Mouse (Mus musculus): ENCODE data around the gene Pdia3. TPM values are rescaled to one million over a fixed set of nuclear protein-coding genes. Genes with fewer than 3 reads are reported as not detected.
A peak's percentile ranks its signal among the peaks of the same experiment; 100 is the strongest.

The Pdia3 gene
- polyA plus RNA-seq, 1 experiment from 2014 or later = 339 TPM

- no peak overlapping the region for H3K4me3 ChIP-seq (ENCODE audit: control insufficient read depth in 1 of 2, insufficient read depth in 1 of 2, low read depth in 1 of 2, low read length in 2 of 2)
- no peak overlapping the region for H3K9ac ChIP-seq (ENCODE audit: low read length)
- H3K27ac ChIP-seq (replicated peaks in 1 of 2; ENCODE audit: control insufficient read depth in 1 of 2, insufficient read depth in 1 of 2, low read depth in 2 of 2, low read length in 2 of 2) = no peak overlapping the region
- no peak overlapping the region for H3K4me2 ChIP-seq (ENCODE audit: low read length)
- H3K36me3 ChIP-seq (ENCODE audit: control insufficient read depth, insufficient read depth, low read length) = no peaks in the 10 kb centered on the region
- no peaks in the 10 kb centered on the region for H3K27me3 ChIP-seq (ENCODE audit: control insufficient read depth, insufficient read depth, low read length)
- ATAC-seq (ENCODE audit: insufficient number of reproducible peaks, insufficient read depth, low FRiP score, low read depth) = no peak
- 0 out of 2 replicates have a peak, but pooled peaks cover under 1% of the 10 kb centered on the region for H3K9me3 ChIP-seq (ENCODE audit: control insufficient read depth, low read length)
- no peaks in the 10 kb centered on the region for H3K4me1 ChIP-seq (ENCODE audit: control insufficient read depth in 2 of 2, insufficient read depth in 2 of 2, low read length in 2 of 2)
Observed at GRCm38 (mm10) chr2:121403296-121403695, 10.3 kb upstream of the Pdia3 start.

GRCm38 (mm10) chr2:121408160-121408559 lies 5.4 kb upstream of the Pdia3 start:
- WGBS = 38% methylated on average over 4 of the region's 4 CpGs
- H3K4me2 ChIP-seq (ENCODE audit: low read length) = no peak overlapping the region
- H3K9me3 ChIP-seq (ENCODE audit: control insufficient read depth, low read length) = 0 out of 2 replicates have a peak, but pooled peaks cover 3% of the 10 kb centered on the region
- no peaks in the 10 kb centered on the region for H3K36me3 ChIP-seq (ENCODE audit: control insufficient read depth, insufficient read depth, low read length)
- H3K27ac ChIP-seq (replicated peaks in 1 of 2; ENCODE audit: control insufficient read depth in 1 of 2, insufficient read depth in 1 of 2, low read depth in 2 of 2, low read length in 2 of 2) = no peak overlapping the region
- no peak overlapping the region for H3K9ac ChIP-seq (ENCODE audit: low read length)
- H3K4me1 ChIP-seq (ENCODE audit: control insufficient read depth in 2 of 2, insufficient read depth in 2 of 2, low read length in 2 of 2) = peaks cover 0 to 2% of the 10 kb centered on the region in 2 experiments; a peak in 1 of 4 replicates
- H3K27me3 ChIP-seq (ENCODE audit: control insufficient read depth, insufficient read depth, low read length) = no peaks in the 10 kb centered on the region
- no peak overlapping the region for H3K4me3 ChIP-seq (ENCODE audit: control insufficient read depth in 1 of 2, insufficient read depth in 1 of 2, low read depth in 1 of 2, low read length in 2 of 2)
- no peak for ATAC-seq (ENCODE audit: insufficient number of reproducible peaks, insufficient read depth, low FRiP score, low read depth)

- Histone ChIP-seq H3K4me2 (ENCODE audit: low read length) (peak overlapping the region; percentile 74), H3K27me3 (ENCODE audit: control insufficient read depth, insufficient read depth, low read length) (no peaks in the 10 kb centered on the region), H3K4me3 (ENCODE audit: control insufficient read depth in 1 of 2, insufficient read depth in 1 of 2, low read depth in 1 of 2, low read length in 2 of 2) (peak overlapping the region; percentile 53 to 100), H3K27ac (replicated peaks in 1 of 2; ENCODE audit: control insufficient read depth in 1 of 2, insufficient read depth in 1 of 2, low read depth in 2 of 2, low read length in 2 of 2) (peak overlapping the region; percentile 92 to 99), H3K9me3 (ENCODE audit: control insufficient read depth, low read length) (0 out of 2 replicates have a peak, but pooled peaks cover 3% of the 10 kb centered on the region), H3K4me1 (ENCODE audit: control insufficient read depth in 2 of 2, insufficient read depth in 2 of 2, low read length in 2 of 2) (peaks cover 4 to 23% of the 10 kb centered on the region in 2 experiments), H3K9ac (ENCODE audit: low read length) (peak overlapping the region; percentile 100), H3K36me3 (ENCODE audit: control insufficient read depth, insufficient read depth, low read length) (peaks cover 25% of the 10 kb centered on the region)
- WGBS = 5% methylated on average over 4 of the region's 4 CpGs
- no peak for ATAC-seq (ENCODE audit: insufficient number of reproducible peaks, insufficient read depth, low FRiP score, low read depth)
Observed at GRCm38 (mm10) chr2:121412843-121413386, 660 bp upstream of the Pdia3 start.

- under 1% methylated on average over 32 of the region's 32 CpGs for WGBS
- Histone ChIP-seq H3K4me2 (ENCODE audit: low read length) (peak overlapping the region; percentile 73), H3K9ac (ENCODE audit: low read length) (peak overlapping the region; percentile 100)
Observed at GRCm38 (mm10) chr2:121414139-121414685, 637 bp downstream of the Pdia3 start.

GRCm38 (mm10) chr2:121415103-121415502 lies 1.5 kb downstream of the Pdia3 start:
- peaks cover 44% of the 10 kb centered on the region for H3K36me3 ChIP-seq (ENCODE audit: control insufficient read depth, insufficient read depth, low read length)
- ATAC-seq (ENCODE audit: insufficient number of reproducible peaks, insufficient read depth, low FRiP score, low read depth) = no peak

More at GRCm38 (mm10) chr2:121414139-121414685, 637 bp downstream of the Pdia3 start:
- H3K27me3 ChIP-seq (ENCODE audit: control insufficient read depth, insufficient read depth, low read length) = no peaks in the 10 kb centered on the region
- ATAC-seq (ENCODE audit: insufficient number of reproducible peaks, insufficient read depth, low FRiP score, low read depth) = peak; percentile 38
- H3K4me1 ChIP-seq (ENCODE audit: control insufficient read depth in 2 of 2, insufficient read depth in 2 of 2, low read length in 2 of 2) = peaks cover 4 to 23% of the 10 kb centered on the region in 2 experiments
- H3K9me3 ChIP-seq (ENCODE audit: control insufficient read depth, low read length) = no peaks in the 10 kb centered on the region
- H3K4me3 ChIP-seq (ENCODE audit: control insufficient read depth in 1 of 2, insufficient read depth in 1 of 2, low read depth in 1 of 2, low read length in 2 of 2) = peak overlapping the region; percentile 67 to 100
- H3K27ac ChIP-seq (replicated peaks in 1 of 2; ENCODE audit: control insufficient read depth in 1 of 2, insufficient read depth in 1 of 2, low read depth in 2 of 2, low read length in 2 of 2) = peak overlapping the region; percentile 88 to 99
- peaks cover 38% of the 10 kb centered on the region for H3K36me3 ChIP-seq (ENCODE audit: control insufficient read depth, insufficient read depth, low read length)

GRCm38 (mm10) chr2:121415591-121415990 lies 2.0 kb downstream of the Pdia3 start:
- H3K4me1 ChIP-seq (ENCODE audit: control insufficient read depth in 2 of 2, insufficient read depth in 2 of 2, low read length in 2 of 2) = peaks cover 4 to 23% of the 10 kb centered on the region in 2 experiments
- H3K27me3 ChIP-seq (ENCODE audit: control insufficient read depth, insufficient read depth, low read length) = no peaks in the 10 kb centered on the region
- H3K9ac ChIP-seq (ENCODE audit: low read length) = peak overlapping the region; percentile 100
- 62% methylated on average over 3 of the region's 3 CpGs for WGBS
- H3K4me3 ChIP-seq (ENCODE audit: control insufficient read depth in 1 of 2, insufficient read depth in 1 of 2, low read depth in 1 of 2, low read length in 2 of 2) = peak overlapping the region in 1 of 2 experiments; percentile 100; a peak in 2 of 4 replicates
- ATAC-seq (ENCODE audit: insufficient number of reproducible peaks, insufficient read depth, low FRiP score, low read depth) = no peak
- no peaks in the 10 kb centered on the region for H3K9me3 ChIP-seq (ENCODE audit: control insufficient read depth, low read length)
- H3K36me3 ChIP-seq (ENCODE audit: control insufficient read depth, insufficient read depth, low read length) = peaks cover 46% of the 10 kb centered on the region
- peak overlapping the region; percentile 73 for H3K4me2 ChIP-seq (ENCODE audit: low read length)
- no peak overlapping the region for H3K27ac ChIP-seq (replicated peaks in 1 of 2; ENCODE audit: control insufficient read depth in 1 of 2, insufficient read depth in 1 of 2, low read depth in 2 of 2, low read length in 2 of 2)

More at GRCm38 (mm10) chr2:121415103-121415502, 1.5 kb downstream of the Pdia3 start:
- H3K27me3 ChIP-seq (ENCODE audit: control insufficient read depth, insufficient read depth, low read length) = no peaks in the 10 kb centered on the region
- WGBS = 30% methylated on average over 3 of the region's 3 CpGs
- peak overlapping the region; percentile 73 for H3K4me2 ChIP-seq (ENCODE audit: low read length)
- H3K9ac ChIP-seq (ENCODE audit: low read length) = peak overlapping the region; percentile 100
- H3K9me3 ChIP-seq (ENCODE audit: control insufficient read depth, low read length) = no peaks in the 10 kb centered on the region
- peaks cover 4 to 23% of the 10 kb centered on the region in 2 experiments for H3K4me1 ChIP-seq (ENCODE audit: control insufficient read depth in 2 of 2, insufficient read depth in 2 of 2, low read length in 2 of 2)
- H3K27ac ChIP-seq (replicated peaks in 1 of 2; ENCODE audit: control insufficient read depth in 1 of 2, insufficient read depth in 1 of 2, low read depth in 2 of 2, low read length in 2 of 2) = 0 out of 4 replicates have a peak overlapping the region, but pooled peaks of 1 of the 2 experiments have one; percentile 8
- peak overlapping the region in 1 of 2 experiments; percentile 100; a peak in 3 of 4 replicates for H3K4me3 ChIP-seq (ENCODE audit: control insufficient read depth in 1 of 2, insufficient read depth in 1 of 2, low read depth in 1 of 2, low read length in 2 of 2)

GRCm38 (mm10) chr2:121416356-121416755 lies 2.8 kb downstream of the Pdia3 start:
- peak overlapping the region; percentile 73 for H3K4me2 ChIP-seq (ENCODE audit: low read length)

More at GRCm38 (mm10) chr2:121416356-121416755, 2.8 kb downstream of the Pdia3 start:
- ATAC-seq (ENCODE audit: insufficient number of reproducible peaks, insufficient read depth, low FRiP score, low read depth) = no peak
- Histone ChIP-seq H3K36me3 (ENCODE audit: control insufficient read depth, insufficient read depth, low read length) (peaks cover 54% of the 10 kb centered on the region), H3K27ac (replicated peaks in 1 of 2; ENCODE audit: control insufficient read depth in 1 of 2, insufficient read depth in 1 of 2, low read depth in 2 of 2, low read length in 2 of 2) (no peak overlapping the region), H3K4me3 (ENCODE audit: control insufficient read depth in 1 of 2, insufficient read depth in 1 of 2, low read depth in 1 of 2, low read length in 2 of 2) (peak overlapping the region in 1 of 2 experiments; percentile 11; a peak in 2 of 4 replicates), H3K9ac (ENCODE audit: low read length) (0 out of 2 replicates have a peak overlapping the region, but pooled peaks have one; percentile 100), H3K4me1 (ENCODE audit: control insufficient read depth in 2 of 2, insufficient read depth in 2 of 2, low read length in 2 of 2) (peaks cover 4 to 23% of the 10 kb centered on the region in 2 experiments), H3K27me3 (ENCODE audit: control insufficient read depth, insufficient read depth, low read length) (no peaks in the 10 kb centered on the region), H3K9me3 (ENCODE audit: control insufficient read depth, low read length) (no peaks in the 10 kb centered on the region)
- WGBS = 82% methylated on average over 6 of the region's 6 CpGs

Measured in heart, embryonic 14.5 days (tissue).